Mouse (Mus musculus): ENCODE data around the gene Tbc1d8. TPM values are rescaled to one million over a fixed set of nuclear protein-coding genes. Genes with fewer than 3 reads are reported as not detected.

Tbc1d8 gene
- polyA plus RNA-seq, 1 experiment from 2014 or later, result 10.9 TPM

- H3K27ac ChIP-seq, result no peak overlapping the region
- 19% methylated on average over 1 of the region's 1 CpGs for WGBS
Measured at GRCm38 (mm10) chr1:39504261-39504660, 25.7 kb upstream of the Tbc1d8 start.

GRCm38 (mm10) chr1:39502817-39503633 lies 24.5 kb upstream of the Tbc1d8 start:
- no peaks in the 10 kb centered on the region for H3K27me3 ChIP-seq
- ATAC-seq (ENCODE audit: insufficient number of reproducible peaks, insufficient read depth, low FRiP score, low TSS enrichment, low read depth), result no peak
- no peak overlapping the region for H3K4me3 ChIP-seq (replicated peaks)
- no peaks in the 10 kb centered on the region for H3K36me3 ChIP-seq
- H3K4me2 ChIP-seq, result no peak overlapping the region
- WGBS, result 86% methylated on average over 17 of the region's 17 CpGs
- H3K9me3 ChIP-seq, result no peaks in the 10 kb centered on the region
- no peak overlapping the region for H3K9ac ChIP-seq (replicated peaks)
- H3K27ac ChIP-seq, result no peak overlapping the region
- H3K4me1 ChIP-seq (replicated peaks), result no peaks in the 10 kb centered on the region

More at GRCm38 (mm10) chr1:39504261-39504660, 25.7 kb upstream of the Tbc1d8 start:
- Histone ChIP-seq H3K4me3 (replicated peaks) (no peak overlapping the region), H3K9me3 (no peaks in the 10 kb centered on the region), H3K36me3 (no peaks in the 10 kb centered on the region), H3K4me1 (replicated peaks) (no peaks in the 10 kb centered on the region), H3K27me3 (no peaks in the 10 kb centered on the region), H3K9ac (replicated peaks) (no peak overlapping the region), H3K4me2 (no peak overlapping the region)
- ATAC-seq (ENCODE audit: insufficient number of reproducible peaks, insufficient read depth, low FRiP score, low TSS enrichment, low read depth), result no peak

GRCm38 (mm10) chr1:39499485-39499941 lies 21.0 kb upstream of the Tbc1d8 start:
- ATAC-seq (ENCODE audit: insufficient number of reproducible peaks, insufficient read depth, low FRiP score, low TSS enrichment, low read depth), result no peak
- 87% methylated on average over 2 of the region's 2 CpGs for WGBS
- no peaks in the 10 kb centered on the region for H3K4me1 ChIP-seq (replicated peaks)

GRCm38 (mm10) chr1:39497748-39498147 lies 19.2 kb upstream of the Tbc1d8 start:
- 89% methylated on average over 11 of the region's 11 CpGs for WGBS
- no peaks in the 10 kb centered on the region for H3K27me3 ChIP-seq
- H3K4me3 ChIP-seq (replicated peaks), result no peak overlapping the region
- no peaks in the 10 kb centered on the region for H3K36me3 ChIP-seq
- H3K4me1 ChIP-seq (replicated peaks), result no peaks in the 10 kb centered on the region
- H3K27ac ChIP-seq, result no peak overlapping the region
- H3K9me3 ChIP-seq, result peaks cover 9% of the 10 kb centered on the region; the same call in 1 of the 2 replicates
- no peak overlapping the region for H3K9ac ChIP-seq (replicated peaks)
- H3K4me2 ChIP-seq, result no peak overlapping the region
- ATAC-seq (ENCODE audit: insufficient number of reproducible peaks, insufficient read depth, low FRiP score, low TSS enrichment, low read depth), result no peak

More at GRCm38 (mm10) chr1:39499485-39499941, 21.0 kb upstream of the Tbc1d8 start:
- Histone ChIP-seq H3K9me3 (peaks cover 9% of the 10 kb centered on the region; the same call in 1 of the 2 replicates), H3K9ac (replicated peaks) (no peak overlapping the region), H3K4me2 (no peak overlapping the region), H3K4me3 (replicated peaks) (no peak overlapping the region), H3K36me3 (no peaks in the 10 kb centered on the region), H3K27ac (no peak overlapping the region), H3K27me3 (no peaks in the 10 kb centered on the region)

- no peak overlapping the region for H3K27ac ChIP-seq
- H3K4me1 ChIP-seq (replicated peaks), result no peaks in the 10 kb centered on the region
- no peaks in the 10 kb centered on the region for H3K36me3 ChIP-seq
- ATAC-seq (ENCODE audit: insufficient number of reproducible peaks, insufficient read depth, low FRiP score, low TSS enrichment, low read depth), result no peak
- no peak overlapping the region for H3K9ac ChIP-seq (replicated peaks)
- H3K27me3 ChIP-seq, result no peaks in the 10 kb centered on the region
- no peak overlapping the region for H3K4me2 ChIP-seq
- peaks cover 9% of the 10 kb centered on the region; the same call in 1 of the 2 replicates for H3K9me3 ChIP-seq
- no peak overlapping the region for H3K4me3 ChIP-seq (replicated peaks)
- WGBS, result 95% methylated on average over 4 of the region's 4 CpGs
Measured at GRCm38 (mm10) chr1:39496995-39497394, 18.4 kb upstream of the Tbc1d8 start.

- Histone ChIP-seq H3K9me3 (peaks cover 9% of the 10 kb centered on the region; the same call in 1 of the 2 replicates), H3K27ac (no peak overlapping the region), H3K4me3 (replicated peaks) (no peak overlapping the region), H3K4me1 (replicated peaks) (no peaks in the 10 kb centered on the region), H3K9ac (replicated peaks) (no peak overlapping the region), H3K4me2 (no peak overlapping the region), H3K36me3 (no peaks in the 10 kb centered on the region), H3K27me3 (no peaks in the 10 kb centered on the region)
- ATAC-seq (ENCODE audit: insufficient number of reproducible peaks, insufficient read depth, low FRiP score, low TSS enrichment, low read depth), result no peak
- 84% methylated on average over 3 of the region's 3 CpGs for WGBS
Measured at GRCm38 (mm10) chr1:39493664-39494063, 15.1 kb upstream of the Tbc1d8 start.

GRCm38 (mm10) chr1:39493165-39493564 lies 14.6 kb upstream of the Tbc1d8 start:
- Histone ChIP-seq H3K4me2 (no peak overlapping the region), H3K9ac (replicated peaks) (no peak overlapping the region), H3K27me3 (no peaks in the 10 kb centered on the region), H3K4me3 (replicated peaks) (no peak overlapping the region), H3K9me3 (peaks cover 9% of the 10 kb centered on the region; the same call in 1 of the 2 replicates), H3K27ac (no peak overlapping the region), H3K4me1 (replicated peaks) (no peaks in the 10 kb centered on the region), H3K36me3 (no peaks in the 10 kb centered on the region)
- WGBS, result 95% methylated on average over 5 of the region's 5 CpGs
- no peak for ATAC-seq (ENCODE audit: insufficient number of reproducible peaks, insufficient read depth, low FRiP score, low TSS enrichment, low read depth)

GRCm38 (mm10) chr1:39487370-39487769 lies 8.8 kb upstream of the Tbc1d8 start:
- H3K27ac ChIP-seq, result no peak overlapping the region
- 79% methylated on average over 3 of the region's 3 CpGs for WGBS
- H3K4me2 ChIP-seq, result no peak overlapping the region
- ATAC-seq (ENCODE audit: insufficient number of reproducible peaks, insufficient read depth, low FRiP score, low TSS enrichment, low read depth), result no peak
- no peaks in the 10 kb centered on the region for H3K27me3 ChIP-seq
- H3K9ac ChIP-seq (replicated peaks), result no peak overlapping the region
- H3K4me1 ChIP-seq (replicated peaks), result no peaks in the 10 kb centered on the region; the same call in 1 of the 2 replicates
- H3K4me3 ChIP-seq (replicated peaks), result no peak overlapping the region
- H3K36me3 ChIP-seq, result no peaks in the 10 kb centered on the region
- no peaks in the 10 kb centered on the region for H3K9me3 ChIP-seq

GRCm38 (mm10) chr1:39482115-39482815 lies 3.7 kb upstream of the Tbc1d8 start:
- no peak overlapping the region for H3K27ac ChIP-seq
- H3K9me3 ChIP-seq, result no peaks in the 10 kb centered on the region
- WGBS, result 71% methylated on average over 10 of the region's 10 CpGs

GRCm38 (mm10) chr1:39479254-39479653 lies 699 bp upstream of the Tbc1d8 start:
- Histone ChIP-seq H3K4me1 (replicated peaks) (peaks cover 13% of the 10 kb centered on the region), H3K9me3 (no peaks in the 10 kb centered on the region), H3K9ac (replicated peaks) (no peak overlapping the region), H3K4me3 (replicated peaks) (no peak overlapping the region), H3K36me3 (no peaks in the 10 kb centered on the region), H3K27ac (no peak overlapping the region), H3K27me3 (peaks cover 21% of the 10 kb centered on the region), H3K4me2 (peak overlapping the region; percentile 94; the same call in 1 of the 2 replicates)
- 53% methylated on average over 5 of the region's 5 CpGs for WGBS
- no peak for ATAC-seq (ENCODE audit: insufficient number of reproducible peaks, insufficient read depth, low FRiP score, low TSS enrichment, low read depth)

More at GRCm38 (mm10) chr1:39482115-39482815, 3.7 kb upstream of the Tbc1d8 start:
- Histone ChIP-seq H3K4me3 (replicated peaks) (no peak overlapping the region), H3K27me3 (peaks cover 10% of the 10 kb centered on the region), H3K36me3 (no peaks in the 10 kb centered on the region), H3K4me1 (replicated peaks) (peaks cover 10% of the 10 kb centered on the region), H3K4me2 (no peak overlapping the region), H3K9ac (replicated peaks) (no peak overlapping the region)
- no peak for ATAC-seq (ENCODE audit: insufficient number of reproducible peaks, insufficient read depth, low FRiP score, low TSS enrichment, low read depth)

GRCm38 (mm10) chr1:39478896-39479200 lies 293 bp upstream of the Tbc1d8 start:
- Histone ChIP-seq H3K4me1 (replicated peaks) (peaks cover 13% of the 10 kb centered on the region), H3K27me3 (peaks cover 21% of the 10 kb centered on the region), H3K9ac (replicated peaks) (peak overlapping the region; percentile 70), H3K4me3 (replicated peaks) (peak overlapping the region; percentile 67), H3K4me2 (peak overlapping the region; percentile 94), H3K9me3 (no peaks in the 10 kb centered on the region), H3K36me3 (no peaks in the 10 kb centered on the region), H3K27ac (peak overlapping the region; percentile 84)
- 4% methylated on average over 10 of the region's 10 CpGs for WGBS
- peak; percentile 28; the same call in 1 of the 2 replicates for ATAC-seq (ENCODE audit: insufficient number of reproducible peaks, insufficient read depth, low FRiP score, low TSS enrichment, low read depth)
